Mouse (Mus musculus) c-Kit-negative CD71-positive TER-119-positive erythroid progenitor cells, embryonic 14.5 days (primary cell): Measurements from ENCODE around the gene Eml1.

Source experiments
- DNase-seq: peaks from one replicate; pipeline ENCODE4 v3.0.0-alpha.2; 2013; ENCODE audit warnings: low read depth, low spot score

The Eml1 gene

DNA sequence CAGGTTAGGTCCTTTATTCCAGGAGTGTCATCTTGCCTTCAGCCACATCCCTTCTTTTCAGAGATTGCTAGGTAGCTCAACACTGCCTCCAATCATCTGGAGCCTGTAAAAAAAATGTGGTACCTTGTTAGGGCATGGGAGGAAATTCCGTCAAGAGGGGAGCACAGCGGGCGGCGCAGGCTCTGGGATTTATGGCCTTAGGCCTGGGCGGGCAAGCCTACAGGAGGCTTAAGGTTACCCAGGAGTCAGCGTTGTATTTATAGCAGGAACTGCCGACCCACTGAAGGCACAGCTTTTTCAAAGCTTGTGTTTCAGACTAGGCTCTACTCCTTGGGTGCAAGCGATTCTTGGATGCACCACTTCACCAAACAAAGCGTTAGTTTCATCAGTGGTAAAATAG, 2.9 kb downstream of the Eml1 start:
- DNase-seq: no peak

DNA sequence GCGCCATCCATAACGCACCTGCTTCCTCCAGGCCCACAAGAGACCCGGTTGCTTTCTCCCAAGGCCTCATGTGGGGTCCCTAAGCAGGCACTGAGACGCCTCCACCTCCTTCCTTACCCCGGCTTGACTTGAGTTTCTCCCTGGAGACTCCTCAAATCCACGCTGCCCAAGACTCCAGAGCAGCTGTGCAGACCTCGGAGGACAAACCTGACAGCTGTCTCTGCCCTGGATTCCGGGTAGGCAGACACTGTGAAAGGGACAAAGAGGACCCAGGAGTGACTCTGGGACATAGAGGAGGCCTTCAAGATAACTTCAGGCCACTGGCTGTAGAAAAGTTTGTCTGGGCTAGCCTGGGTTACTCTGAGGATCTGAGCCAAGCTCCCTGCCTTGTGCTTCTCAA, 3.9 kb downstream of the Eml1 start:
- no peak for DNase-seq

DNA sequence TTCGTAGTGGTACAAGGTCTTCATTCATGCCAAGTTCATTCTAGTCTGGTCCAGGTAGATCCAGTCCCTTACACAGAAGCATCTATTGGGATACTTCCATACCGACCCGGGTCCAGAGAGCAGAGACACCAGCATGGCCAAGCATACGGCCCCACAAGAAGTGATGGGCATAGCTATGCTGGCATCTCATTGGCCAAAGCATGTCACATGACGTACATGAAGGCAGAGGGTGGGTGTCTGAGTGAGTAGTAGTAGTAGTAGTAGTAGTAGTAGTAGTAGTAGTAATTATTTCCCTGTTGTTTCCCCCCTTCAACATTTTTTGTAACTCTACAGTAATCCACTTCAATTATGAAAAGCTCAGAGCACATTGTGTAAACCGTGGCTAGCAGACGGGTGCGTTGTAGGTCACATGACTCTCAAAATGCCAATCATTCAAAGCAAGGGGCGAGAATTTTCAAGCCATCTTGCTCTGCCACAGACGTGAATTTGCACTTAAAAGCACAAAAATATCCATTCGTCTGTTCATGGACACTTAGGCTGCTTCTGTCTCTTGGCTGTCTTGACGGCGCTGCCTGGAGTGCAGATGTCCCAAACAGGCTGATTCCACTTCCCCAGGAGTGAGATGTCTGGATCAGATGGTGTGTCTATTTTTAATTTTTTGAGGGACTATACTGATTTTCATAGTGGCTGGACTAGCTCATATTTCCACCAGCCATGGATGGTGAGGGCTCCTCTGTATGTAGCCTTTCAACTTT, 7.8 kb downstream of the Eml1 start:
- DNase-seq: no peak

- no peak for DNase-seq
These were observed 15.9 kb downstream of the Eml1 start for GRCm38 (mm10) chr12:108386476-108387232.

- no peak for DNase-seq
These were observed 19.0 kb downstream of the Eml1 start for GRCm38 (mm10) chr12:108389718-108390117.

- DNase-seq: no peak
These were observed 21.7 kb downstream of the Eml1 start for GRCm38 (mm10) chr12:108392254-108393044.

DNA sequence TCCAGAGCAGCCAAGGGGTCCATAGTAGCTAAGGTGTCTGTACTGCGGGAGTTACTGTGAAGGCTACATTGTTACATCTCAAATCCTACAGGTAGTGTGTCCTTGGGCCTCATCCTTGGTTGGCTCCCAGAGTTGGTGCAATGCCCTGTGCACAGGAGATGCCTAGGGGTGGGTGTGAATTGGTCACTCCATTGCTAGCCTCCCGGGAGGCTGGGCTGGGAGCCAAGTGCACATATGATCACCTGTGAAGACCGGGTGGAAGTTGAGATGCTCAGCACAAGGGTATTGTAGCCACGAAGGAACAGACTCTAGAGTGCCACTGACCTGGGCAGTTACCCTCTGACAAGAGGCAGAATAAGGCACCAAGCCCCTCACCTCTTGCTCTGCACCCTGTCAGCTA, 22.3 kb downstream of the Eml1 start:
- no peak for DNase-seq

- DNase-seq: no peak
These were observed 22.9 kb downstream of the Eml1 start for GRCm38 (mm10) chr12:108393637-108394036.

DNA sequence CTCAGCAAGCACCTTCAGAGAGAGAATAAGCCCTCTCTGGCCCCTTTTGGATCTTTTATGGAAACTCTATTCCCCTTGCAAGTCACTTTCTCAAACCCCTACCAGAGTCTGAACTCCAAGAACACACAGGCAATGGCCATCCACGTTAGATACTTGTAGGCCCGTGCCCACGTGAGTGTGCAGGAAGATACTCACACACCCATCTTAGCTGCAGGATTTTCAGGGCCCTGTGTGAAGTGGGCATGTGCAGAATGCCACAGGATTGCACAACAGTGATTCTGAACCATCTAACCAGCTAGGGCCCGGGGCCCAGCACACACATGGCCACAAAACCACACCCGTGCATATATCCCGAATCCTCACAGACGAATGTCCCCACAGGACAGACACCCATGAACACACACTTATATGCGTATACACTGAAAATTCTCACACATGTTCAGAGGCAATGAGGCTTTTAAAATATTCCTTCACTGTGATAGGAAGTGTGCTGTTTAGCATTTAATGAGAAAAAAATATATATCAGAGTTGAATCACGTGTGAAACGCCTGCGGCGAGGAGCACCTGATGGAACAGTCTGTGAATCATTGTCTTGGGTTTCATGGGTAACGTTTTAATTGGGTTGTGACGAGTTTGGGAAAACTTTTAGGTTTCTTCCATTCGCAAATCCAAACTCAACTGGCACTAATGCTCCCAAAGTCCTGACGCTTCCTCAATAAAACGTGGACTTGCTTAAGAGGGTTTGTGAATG, 24.0 kb downstream of the Eml1 start:
- no peak for DNase-seq

DNA sequence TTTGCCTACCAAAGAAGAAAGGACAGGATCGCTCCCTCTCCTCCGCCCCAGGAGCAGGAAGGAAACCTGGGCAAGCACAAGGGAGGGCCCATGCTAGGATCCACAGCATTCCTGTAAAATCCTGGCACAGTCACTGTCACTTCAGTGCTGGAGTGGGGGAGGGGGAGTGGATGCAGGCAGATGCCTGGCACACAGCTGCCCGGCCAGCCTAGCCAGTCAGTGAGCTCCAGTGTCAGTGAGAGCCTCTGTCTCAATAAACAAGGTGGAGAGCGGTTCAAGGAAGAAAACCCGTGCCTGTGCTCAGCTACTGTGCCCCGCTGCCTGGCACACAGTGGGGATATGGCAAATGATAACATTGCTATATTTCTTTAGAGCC, 24.5 kb downstream of the Eml1 start:
- DNase-seq: no peak

- no peak for DNase-seq
These were observed 25.6 kb downstream of the Eml1 start for GRCm38 (mm10) chr12:108396081-108396947.

DNA sequence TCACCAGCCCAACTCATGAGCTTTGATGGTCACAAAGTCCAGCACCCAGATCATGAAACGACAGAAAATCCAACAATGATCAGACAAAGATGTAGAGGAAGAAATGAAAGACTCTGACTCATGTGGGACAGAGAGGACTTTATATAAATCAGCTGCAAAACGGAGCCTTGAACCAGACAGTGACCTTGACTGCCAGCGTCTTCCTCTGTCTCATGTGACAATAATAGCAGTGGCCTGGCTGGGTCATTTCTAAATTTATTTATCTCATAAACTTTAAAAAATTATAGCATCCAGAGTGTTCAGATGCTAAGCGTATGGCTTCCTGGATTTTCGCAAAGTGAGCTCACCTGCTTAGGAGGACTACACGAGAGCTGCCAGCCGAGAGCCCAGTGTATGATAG, 27.9 kb downstream of the Eml1 start:
- no peak for DNase-seq

GRCm38 (mm10) chr12:108399191-108399590, 28.4 kb downstream of the Eml1 start:
- no peak for DNase-seq

DNA sequence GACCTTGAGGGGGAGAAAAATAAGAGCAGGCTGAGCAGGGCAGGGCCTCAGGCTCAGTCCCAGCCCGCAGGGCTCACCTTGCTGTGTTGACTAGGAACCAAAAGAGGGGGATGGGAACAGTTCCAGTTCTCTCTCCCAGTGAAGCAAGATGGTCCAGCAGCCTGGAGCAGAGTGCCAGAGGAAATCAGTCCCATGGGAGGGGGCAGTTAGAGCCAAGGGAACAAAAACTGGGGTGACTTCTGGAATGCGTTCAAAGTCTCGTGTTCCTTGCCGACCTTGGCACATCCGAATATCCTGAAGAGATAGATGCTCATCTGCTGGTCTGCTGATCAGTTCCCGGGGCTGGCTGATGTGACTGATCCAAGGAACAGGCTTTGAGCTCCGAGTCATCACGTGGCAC, 30.2 kb downstream of the Eml1 start:
- no peak for DNase-seq

GRCm38 (mm10) chr12:108403957-108404356, 33.2 kb downstream of the Eml1 start:
- DNase-seq: no peak

DNA sequence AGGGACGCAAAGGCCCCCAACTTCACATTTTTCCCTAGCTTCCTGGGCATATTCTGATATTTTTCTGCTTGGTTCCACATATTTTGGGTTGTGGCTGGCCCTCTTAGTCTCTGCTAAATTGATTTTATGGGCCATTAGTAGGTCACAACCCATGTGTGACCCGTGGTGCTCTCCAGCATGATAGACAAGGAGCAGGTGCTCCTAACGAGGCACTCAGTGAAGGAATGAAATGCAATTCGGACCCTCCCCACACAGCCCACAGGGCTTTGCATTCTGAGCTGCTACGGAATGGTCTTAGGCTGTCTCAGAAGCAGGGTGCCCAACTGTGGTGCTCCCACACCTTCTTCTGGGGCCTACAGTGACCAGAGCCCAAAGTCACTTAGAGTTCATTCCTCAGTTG, 38.3 kb downstream of the Eml1 start:
- DNase-seq: no peak

DNA sequence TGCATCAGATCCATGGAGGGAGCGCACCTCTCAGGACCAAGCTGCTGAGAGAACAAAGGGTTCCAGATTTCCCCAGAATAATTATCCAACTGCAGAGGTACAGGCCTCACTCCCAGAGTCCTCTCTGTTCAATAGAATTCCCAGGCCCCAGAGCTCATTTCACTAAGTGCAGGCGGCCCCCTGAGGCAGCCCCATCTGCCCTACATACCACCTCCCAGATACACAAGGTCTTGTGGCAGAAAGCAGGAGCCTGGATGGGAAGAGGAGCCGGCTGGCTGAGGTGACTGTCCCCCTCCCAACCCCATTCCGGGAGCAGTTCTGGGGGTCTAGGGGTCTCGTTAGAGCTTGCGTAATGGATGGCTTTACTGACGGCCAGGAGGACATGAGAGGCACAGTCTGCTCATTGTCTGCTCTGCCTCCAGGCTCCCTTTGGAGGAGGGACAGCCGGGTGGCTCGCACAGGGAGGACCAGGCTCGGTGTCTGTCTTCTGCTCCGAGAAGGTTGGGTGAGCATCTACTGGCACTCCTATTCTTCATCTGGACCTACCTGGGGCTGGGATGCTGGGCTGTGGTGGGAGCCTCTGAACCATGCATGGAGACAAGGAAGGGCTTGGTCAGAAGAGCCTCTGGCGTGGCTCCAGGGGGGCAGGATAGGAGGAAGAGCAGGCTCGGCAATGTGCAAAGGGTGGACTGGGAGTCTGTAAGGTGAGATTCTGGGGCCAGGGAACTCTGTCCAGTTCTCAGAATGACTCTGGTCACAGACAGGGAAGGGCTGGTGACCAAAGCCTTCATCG, 39.9 kb downstream of the Eml1 start:
- no peak for DNase-seq

- DNase-seq: no peak
These were observed 44.2 kb downstream of the Eml1 start for GRCm38 (mm10) chr12:108414932-108415331.

- no peak for DNase-seq
These were observed 48.8 kb downstream of the Eml1 start for GRCm38 (mm10) chr12:108419570-108419969.

GRCm38 (mm10) chr12:108421477-108421876, 50.7 kb downstream of the Eml1 start:
- DNase-seq: no peak
